Mouse (Mus musculus) forelimb bud, embryonic 11.5 days (tissue): ENCODE measurements around the gene Dpyd.

Experiments used
- DNase-seq: peaks from one replicate; pipeline ENCODE4 v3.0.0-alpha.2; 2012; ENCODE audit warnings: low read depth, low spot score

Dpyd gene

GRCm38 (mm10) chr3:119095223-119095886 is 533.4 kb downstream of the Dpyd start:
- DNase-seq, result no peak

GRCm38 (mm10) chr3:119126003-119126402 is 564.1 kb downstream of the Dpyd start:
- DNase-seq, result no peak

DNA sequence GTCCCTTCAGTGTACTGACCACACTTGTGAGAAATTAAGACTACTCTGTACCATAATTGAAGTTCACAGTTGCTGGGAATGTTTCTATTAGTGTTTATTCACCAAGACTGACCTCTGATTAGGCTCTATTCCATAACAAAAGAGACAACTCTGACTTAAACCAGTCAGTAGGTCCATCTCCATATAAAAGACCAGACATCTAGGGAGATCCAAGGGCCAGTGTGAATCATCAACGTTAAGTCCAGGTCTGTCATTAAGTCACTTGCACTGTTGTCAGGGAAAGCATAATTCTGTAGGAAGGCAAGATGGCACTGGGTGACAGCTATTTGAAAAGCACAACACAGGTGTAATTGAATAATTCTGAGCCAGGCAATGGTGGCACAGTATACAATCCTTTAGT is 566.1 kb downstream of the Dpyd start:
- no peak for DNase-seq

- DNase-seq, result no peak
These were observed 581.1 kb downstream of the Dpyd start for GRCm38 (mm10) chr3:119143034-119143433.

- no peak for DNase-seq
These were observed 582.9 kb downstream of the Dpyd start for GRCm38 (mm10) chr3:119144788-119145187.

- DNase-seq, result no peak
These were observed 592.9 kb downstream of the Dpyd start for GRCm38 (mm10) chr3:119154604-119155444.

GRCm38 (mm10) chr3:119158670-119159069 is 596.7 kb downstream of the Dpyd start:
- no peak for DNase-seq

GRCm38 (mm10) chr3:119165691-119166090 is 603.8 kb downstream of the Dpyd start:
- no peak for DNase-seq

DNA sequence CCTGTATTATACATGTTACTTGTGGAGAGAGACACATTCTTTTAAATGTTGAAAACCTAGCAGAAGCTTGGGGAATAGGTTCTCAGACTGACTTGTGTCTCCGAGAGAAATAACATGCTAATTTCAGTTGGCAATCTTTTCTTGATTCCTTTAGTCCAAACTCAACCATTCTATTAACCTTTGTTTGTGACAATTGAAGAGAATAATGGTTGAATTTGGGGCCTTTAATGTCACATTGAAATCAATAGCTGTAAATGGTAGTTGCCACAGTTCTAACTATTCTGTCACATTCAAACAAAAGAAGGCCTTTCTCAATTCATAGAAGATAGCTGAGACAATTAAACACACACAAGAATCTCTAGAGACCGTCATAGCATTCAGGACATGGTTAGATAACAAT is 606.2 kb downstream of the Dpyd start:
- no peak for DNase-seq

GRCm38 (mm10) chr3:119168661-119169060 is 606.7 kb downstream of the Dpyd start:
- DNase-seq, result peak; percentile 53

- no peak for DNase-seq
These were observed 621.3 kb downstream of the Dpyd start for GRCm38 (mm10) chr3:119183261-119183660.

GRCm38 (mm10) chr3:119194071-119194470 is 632.1 kb downstream of the Dpyd start:
- DNase-seq, result no peak

- no peak for DNase-seq
These were observed 633.7 kb downstream of the Dpyd start for GRCm38 (mm10) chr3:119195613-119196012.

DNA sequence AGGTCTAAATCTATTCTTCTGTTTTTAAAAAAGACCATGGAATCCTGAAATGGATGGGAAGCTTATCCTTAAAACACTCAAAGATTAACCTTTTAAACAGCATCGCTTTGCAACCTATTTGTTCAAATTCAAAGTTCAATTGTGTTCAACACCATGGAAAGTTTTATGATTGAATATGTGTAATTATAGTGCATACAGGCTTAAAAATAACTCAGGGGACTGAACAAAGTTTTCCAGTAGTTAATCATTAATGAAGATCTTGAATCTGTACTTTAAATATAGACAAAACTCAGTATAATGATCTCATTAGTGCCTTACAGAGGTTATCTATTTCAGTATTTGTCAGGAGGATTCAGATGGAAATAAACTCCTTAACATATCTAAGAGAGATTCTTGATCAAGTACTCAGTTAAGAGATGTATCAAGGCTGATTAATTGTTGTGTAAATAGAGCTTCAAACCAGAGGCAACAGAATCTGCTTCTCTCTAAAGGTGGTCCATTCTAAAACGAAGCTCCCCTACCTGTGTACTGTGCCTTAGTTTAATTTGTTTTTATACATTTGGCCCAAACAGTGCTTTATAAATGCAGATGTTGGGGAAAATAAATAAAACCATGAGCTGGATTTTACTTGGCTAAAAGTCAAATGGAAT is 659.0 kb downstream of the Dpyd start:
- DNase-seq, result no peak

DNA sequence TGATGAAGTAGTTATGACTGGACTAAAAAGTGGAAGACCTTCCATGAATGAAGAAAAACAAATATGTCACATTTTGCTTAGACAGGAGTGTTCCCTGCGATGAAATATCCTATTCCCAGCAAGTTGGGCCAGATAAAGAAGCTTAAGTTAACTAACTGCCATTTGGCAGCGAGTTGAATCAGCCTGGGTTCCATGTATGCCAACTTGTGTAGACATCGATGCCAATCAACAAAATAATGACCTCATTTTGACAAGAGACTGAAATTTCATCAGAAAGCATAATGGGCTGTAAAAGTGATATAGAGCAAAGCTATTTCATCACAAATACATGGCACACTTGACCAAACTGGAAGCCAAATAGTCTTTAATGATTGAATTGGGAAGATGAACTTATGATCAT is 681.3 kb downstream of the Dpyd start:
- DNase-seq, result no peak

GRCm38 (mm10) chr3:119256516-119256915 is 694.6 kb downstream of the Dpyd start:
- no peak for DNase-seq

DNA sequence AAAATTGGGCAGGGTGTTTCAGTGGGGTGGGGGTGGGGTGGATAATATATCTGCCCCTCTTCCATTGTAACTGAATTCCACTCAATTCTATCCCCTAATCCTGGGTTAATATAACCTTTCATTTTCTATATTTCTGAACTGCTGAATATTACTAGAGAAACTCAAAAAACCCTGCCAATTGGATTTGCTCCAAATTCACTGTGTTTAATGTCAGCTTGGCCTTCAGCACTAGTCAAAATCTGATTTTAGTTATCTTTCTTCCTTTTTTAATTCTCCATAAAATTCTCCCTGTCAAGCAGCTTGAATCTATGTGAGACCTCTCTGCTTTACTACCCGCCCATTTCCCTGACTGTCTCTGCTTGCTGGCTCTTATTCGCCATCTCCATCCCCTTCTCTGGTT is 713.3 kb downstream of the Dpyd start:
- DNase-seq, result no peak

DNA sequence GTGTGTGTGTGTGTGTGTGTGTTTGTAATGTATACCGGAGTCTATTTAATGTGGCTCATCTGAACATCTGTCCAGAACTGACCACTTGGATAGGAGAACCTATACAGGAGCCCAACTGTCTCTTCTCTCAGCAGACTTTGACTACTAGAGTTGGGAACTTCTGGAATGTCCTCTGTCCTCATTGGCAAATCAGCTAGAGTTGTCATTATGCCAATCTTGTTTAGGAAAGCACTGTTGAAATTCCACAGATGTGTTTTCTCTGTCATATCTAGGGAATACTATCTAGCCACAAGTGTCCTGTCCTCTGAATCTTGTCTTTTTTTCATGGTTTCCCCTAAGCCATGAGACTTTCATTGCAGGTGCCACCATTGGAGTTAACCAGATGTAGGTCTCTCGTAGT is 718.7 kb downstream of the Dpyd start:
- DNase-seq, result no peak

- no peak for DNase-seq
These were observed 752.8 kb downstream of the Dpyd start for GRCm38 (mm10) chr3:119314693-119315092.

GRCm38 (mm10) chr3:119329063-119329462 is 767.1 kb downstream of the Dpyd start:
- DNase-seq, result no peak

DNA sequence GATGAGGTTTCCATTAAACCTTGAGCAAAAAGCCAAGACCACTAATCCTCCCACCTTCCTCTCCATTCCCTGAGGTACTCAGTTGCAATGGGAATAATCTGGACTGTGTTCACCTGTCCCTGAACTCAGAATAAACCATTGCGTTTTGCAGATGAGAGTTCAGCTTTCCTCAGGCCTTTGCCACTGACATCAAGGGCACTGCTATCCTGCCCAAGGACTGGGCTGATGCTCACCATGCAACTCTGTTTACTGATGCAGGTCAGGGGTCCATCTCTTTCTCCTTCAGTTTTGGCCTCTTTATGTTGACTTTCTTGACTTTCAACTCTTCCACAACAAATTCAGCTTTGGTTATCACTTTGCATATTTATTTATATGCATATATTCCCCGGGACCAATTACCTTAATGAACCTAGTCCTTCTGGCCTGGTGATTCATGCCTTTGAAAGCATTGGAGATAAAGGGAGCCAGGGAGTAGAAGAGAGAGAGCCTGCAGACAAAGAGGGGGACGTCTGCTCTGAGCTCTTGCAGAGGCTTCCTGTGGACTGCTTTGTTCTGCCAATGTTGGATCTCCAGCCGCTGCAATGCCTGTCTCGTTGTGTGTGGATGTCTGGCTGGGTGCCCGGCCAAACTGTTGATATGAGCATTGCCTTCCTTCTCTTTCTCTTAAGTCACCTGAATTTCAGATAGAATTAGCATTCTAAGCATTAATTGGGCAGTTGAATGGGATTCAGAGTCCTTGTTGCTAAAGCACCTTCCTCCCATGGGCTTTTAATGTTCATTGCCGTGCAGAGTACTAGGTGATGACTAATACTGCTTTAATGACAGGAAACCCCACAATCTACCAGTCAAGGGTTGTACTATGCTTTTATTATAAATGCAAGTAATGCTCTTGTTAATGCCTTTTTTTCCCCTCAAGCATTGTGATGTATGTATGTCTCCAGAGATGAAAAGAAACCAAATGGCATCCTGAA is 771.7 kb downstream of the Dpyd start:
- DNase-seq, result no peak
